Mouse (Mus musculus) retina, postnatal 7 days (tissue): Measurements from ENCODE around the gene Atp6v0a1.

Experiments used
- DNase-seq: peaks from one replicate; pipeline ENCODE4 v3.0.0-alpha.2; 2012; ENCODE audit warnings: low read depth, low spot score

The Atp6v0a1 gene

GRCm38 (mm10) chr11:101084811-101085210 is 75.6 kb downstream of the Atp6v0a1 start:
- no peak for DNase-seq

- no peak for DNase-seq
These were observed 76.5 kb downstream of the Atp6v0a1 start for GRCm38 (mm10) chr11:101085617-101086322.

- no peak for DNase-seq
These were observed 77.0 kb downstream of the Atp6v0a1 start for GRCm38 (mm10) chr11:101086323-101086674.

- peak; percentile 83 for DNase-seq
These were observed 77.8 kb downstream of the Atp6v0a1 start, which contains the start of gene Mlx for GRCm38 (mm10) chr11:101086756-101087681. Gene Mlx (plus strand): TSS chr11:101087277.

GRCm38 (mm10) chr11:101087682-101088055 is 78.4 kb downstream of the Atp6v0a1 start:
- no peak for DNase-seq

GRCm38 (mm10) chr11:101089931-101090330 is 80.7 kb downstream of the Atp6v0a1 start:
- DNase-seq, result no peak

GRCm38 (mm10) chr11:101094930-101095313 is 85.7 kb downstream of the Atp6v0a1 start:
- DNase-seq, result no peak

- peak; percentile 93 for DNase-seq
These were observed 86.2 kb downstream of the Atp6v0a1 start, which contains the start of gene Psmc3ip for GRCm38 (mm10) chr11:101095314-101096024. Gene Psmc3ip (minus strand): TSS chr11:101095436.

- no peak for DNase-seq
These were observed 89.0 kb downstream of the Atp6v0a1 start for GRCm38 (mm10) chr11:101098231-101098630.

- no peak for DNase-seq
These were observed 93.8 kb downstream of the Atp6v0a1 start for GRCm38 (mm10) chr11:101103011-101103410.

GRCm38 (mm10) chr11:101109351-101109750 is 100.1 kb downstream of the Atp6v0a1 start:
- no peak for DNase-seq

- DNase-seq, result no peak
These were observed 101.5 kb downstream of the Atp6v0a1 start for GRCm38 (mm10) chr11:101110708-101111107.

GRCm38 (mm10) chr11:101111178-101111577 is 101.9 kb downstream of the Atp6v0a1 start:
- no peak for DNase-seq

- DNase-seq, result no peak
These were observed 102.9 kb downstream of the Atp6v0a1 start for GRCm38 (mm10) chr11:101112186-101112585.
